Mouse (Mus musculus): ENCODE data around the gene Ncf2.
A peak's percentile ranks its signal among the peaks of the same experiment; 100 is the strongest.

The Ncf2 gene

DNA sequence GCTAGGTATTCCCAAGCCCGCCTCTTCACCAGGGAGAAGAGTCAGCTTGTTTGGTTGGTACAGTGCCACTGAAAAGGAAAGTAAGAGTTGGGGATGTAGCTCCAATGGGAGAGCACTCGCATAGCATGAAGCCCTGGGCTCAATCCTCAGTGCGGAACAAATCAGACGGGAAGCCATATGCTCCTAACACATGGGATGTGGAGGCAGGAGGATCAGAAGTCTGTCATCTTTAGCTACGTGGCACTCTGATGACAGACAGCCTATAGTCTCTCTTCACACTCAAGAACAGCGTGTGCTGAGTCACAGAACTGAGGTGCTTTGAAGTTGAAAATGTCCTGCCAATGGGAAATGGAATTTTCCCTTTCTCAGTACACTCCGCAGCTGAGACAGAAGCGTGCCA is 31.0 kb downstream of the Ncf2 start:
- DNase-seq (ENCODE audit: low spot score in 2 of 2), result peak in 1 of 2 experiments; percentile 74

DNA sequence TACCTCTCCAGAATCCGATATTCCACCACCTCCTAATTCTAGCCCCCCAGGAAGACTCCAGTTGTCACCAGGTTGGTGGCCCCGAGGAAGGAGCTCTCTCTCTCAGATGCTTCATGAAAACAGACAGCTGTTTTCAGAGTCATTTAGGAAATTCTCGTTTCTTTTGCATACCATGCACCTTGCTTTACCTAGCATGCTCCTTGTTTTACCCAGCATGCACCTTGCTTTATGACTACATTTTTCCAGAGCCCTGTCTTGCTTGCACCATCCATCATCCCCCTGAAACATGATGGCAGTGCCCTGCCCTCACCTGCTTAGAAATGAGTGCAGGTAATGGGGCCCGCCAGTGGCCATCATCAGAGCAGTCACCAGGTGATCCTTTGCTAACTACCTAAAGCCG is 31.6 kb downstream of the Ncf2 start:
- peak in 1 of 2 experiments; percentile 17 for DNase-seq (ENCODE audit: low spot score in 2 of 2)

DNA sequence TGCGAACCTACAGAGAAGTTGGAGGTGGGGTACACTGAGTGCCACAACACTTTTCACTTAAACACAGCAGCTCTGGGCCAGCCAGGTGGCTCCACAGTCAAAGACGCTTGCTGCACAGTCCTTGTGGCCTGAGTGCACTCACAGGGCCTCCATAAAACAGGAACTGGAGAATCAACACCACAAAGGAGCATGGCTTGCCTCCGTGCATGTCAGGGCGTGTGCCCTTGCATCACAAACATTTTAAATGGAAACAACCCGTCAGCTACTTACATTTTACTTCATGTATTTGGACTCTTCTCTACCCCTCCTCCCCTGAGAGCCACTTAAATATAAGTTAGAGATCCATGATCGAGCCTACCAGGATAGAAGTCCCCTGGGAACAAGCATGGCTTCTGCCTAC is 32.3 kb downstream of the Ncf2 start:
- no peak for DNase-seq (ENCODE audit: low spot score in 2 of 2)

DNA sequence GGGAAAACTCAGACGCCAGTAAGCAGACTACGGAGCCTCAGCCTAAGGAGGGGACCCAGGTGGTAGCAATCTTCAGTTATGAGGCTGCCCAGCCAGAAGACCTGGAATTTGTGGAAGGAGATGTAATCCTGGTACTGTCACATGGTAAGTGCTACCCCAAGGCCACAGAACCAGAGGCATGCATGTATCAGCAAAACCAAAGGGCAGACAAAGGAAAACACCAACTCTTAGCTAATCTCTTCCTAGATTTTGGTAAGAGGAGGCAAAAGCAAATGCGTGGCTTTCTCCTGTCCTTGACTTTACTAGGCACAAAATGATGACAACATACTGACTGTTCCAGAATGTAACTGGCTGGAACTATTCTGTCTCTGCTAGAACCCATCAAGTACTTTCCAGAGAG is 35.1 kb downstream of the Ncf2 start:
- DNase-seq (ENCODE audit: low spot score in 2 of 2), result no peak

DNA sequence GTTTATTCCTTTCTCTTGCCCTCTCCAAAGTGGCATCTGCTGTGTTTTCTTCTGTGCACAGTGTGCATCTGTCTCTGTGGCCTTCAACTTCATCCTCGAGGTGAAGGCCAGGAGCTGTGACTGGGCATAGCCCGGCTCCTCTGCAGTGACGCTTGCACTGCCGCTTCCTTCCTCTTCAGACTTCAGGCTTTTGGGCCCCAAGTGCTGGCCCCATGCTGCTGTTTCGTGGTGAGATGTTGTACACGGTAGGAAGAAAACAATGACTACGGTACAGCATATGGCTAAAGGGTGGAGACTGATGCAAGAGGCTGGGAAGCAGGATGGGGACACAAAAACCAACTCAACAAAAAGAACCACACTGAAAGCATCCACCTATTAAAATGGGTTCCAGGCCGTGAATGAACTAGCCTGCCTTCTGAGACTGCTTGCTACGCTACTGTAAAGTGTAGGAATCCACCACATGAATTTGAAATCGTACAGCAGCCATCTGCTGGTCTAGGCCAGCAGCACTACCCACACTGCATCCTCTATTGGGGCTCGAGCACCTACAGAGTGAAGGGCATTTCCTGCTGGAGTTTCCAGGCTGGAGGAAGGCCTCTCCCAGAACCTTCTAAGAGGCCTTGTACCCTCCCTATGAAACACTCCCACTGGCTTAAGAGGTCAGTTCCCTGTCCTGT is 38.2 kb downstream of the Ncf2 start:
- peak in 1 of 2 experiments; percentile 36 for DNase-seq (ENCODE audit: low spot score in 2 of 2)

DNA sequence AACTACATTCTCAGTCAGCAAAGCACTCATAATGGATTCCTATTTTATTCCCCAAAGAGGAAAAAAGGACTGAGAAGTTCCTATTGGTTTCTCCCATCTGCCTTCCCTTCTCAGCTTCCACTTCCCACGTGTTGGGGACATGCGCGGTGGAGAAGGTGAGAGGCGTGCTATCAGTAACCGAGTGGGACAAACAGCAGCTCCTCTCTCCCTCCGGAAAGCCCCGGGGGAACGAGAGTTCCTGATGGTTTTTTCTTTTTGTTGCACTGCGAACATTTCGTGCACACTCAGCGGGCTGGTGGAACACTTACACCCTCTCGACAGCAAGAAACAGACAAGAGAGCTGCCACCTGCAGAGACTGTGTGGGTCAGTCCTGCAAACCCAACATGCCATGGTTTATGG is 38.8 kb downstream of the Ncf2 start:
- peak in 1 of 2 experiments; percentile 43 for DNase-seq (ENCODE audit: low spot score in 2 of 2)

DNA sequence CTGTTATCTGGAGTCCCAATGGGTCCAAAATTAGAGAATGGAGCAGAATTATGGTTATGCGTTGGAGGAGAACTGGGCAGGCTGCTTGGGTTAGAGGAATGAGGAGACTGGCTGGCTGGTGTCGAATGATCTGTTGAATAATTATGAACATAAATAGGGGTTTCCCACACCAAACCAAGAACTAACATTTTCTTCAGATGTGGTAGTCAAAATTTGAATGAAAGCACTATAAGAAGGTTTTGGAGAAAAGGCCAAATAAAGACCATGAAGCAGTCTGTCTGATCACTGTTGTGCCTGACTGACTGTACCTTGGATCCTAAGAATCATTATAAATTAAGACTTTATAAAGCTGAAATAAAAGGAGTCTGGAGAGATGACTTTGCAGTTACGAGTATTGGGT is 40.3 kb downstream of the Ncf2 start:
- DNase-seq (ENCODE audit: low spot score in 2 of 2), result no peak

DNA sequence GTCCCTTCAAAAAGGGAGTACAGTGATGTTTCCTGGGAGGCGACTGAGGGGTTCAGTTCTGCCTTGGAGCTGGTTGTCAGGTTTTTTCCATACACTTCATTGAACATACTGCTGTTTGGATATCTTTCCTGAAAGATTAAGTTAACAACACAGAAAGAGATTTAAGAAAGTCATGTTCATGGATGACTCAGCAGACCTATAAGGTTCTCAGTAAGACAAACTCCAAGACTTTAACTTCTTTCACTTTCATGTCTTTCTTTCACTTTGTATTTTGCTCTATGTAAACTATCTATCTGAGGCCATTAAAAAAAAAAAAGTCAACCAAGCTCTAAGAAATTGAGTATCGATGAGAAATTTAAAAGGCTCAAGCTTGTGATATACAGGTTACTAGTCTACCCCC is 41.1 kb downstream of the Ncf2 start:
- no peak for DNase-seq (ENCODE audit: low spot score in 2 of 2)

DNA sequence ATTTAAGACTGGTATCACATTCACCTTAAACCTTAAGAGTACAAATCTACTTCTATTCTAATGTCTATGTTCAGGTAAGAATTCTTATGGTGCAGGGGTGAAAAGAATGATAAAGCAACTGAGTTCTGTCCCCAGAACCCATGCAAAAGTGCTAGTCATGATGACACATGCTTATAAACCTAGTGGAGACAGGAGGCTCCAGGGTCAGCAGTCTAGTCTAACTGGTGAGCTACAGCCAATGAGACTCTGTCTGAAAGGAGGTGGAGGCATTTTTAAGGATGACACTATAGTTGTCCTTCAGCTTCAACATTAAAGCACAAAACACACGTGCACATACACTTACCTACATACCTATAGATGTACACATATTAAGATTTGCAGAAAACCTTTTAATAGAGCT is 44.6 kb downstream of the Ncf2 start:
- DNase-seq (ENCODE audit: low spot score in 2 of 2), result no peak

DNA sequence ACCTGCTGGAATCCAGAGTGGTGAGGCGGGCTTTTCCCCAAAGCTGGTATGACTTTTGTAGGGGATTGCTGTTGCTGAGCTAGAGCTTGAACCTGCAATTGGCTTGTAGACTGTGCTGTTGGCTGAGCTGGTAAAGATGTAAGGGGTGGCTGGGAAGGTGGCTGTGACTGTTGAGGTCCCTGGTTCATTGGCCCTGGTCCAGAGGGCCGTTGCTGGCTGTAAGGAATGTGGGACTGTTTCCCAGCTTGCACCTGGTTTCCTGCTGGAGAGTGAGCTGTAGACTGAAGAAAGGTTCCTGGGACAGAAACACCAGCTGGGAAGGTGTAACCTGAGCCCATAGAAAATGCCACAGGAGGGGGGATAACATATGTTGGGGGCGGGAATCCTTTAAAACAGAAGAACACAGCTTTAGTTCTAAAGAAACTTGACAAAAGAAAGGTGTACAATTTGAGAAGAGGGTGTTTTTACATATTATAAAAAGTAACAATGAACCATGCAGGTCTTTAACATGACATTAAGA is 45.3 kb downstream of the Ncf2 start:
- no peak for DNase-seq (ENCODE audit: low spot score in 2 of 2)

DNA sequence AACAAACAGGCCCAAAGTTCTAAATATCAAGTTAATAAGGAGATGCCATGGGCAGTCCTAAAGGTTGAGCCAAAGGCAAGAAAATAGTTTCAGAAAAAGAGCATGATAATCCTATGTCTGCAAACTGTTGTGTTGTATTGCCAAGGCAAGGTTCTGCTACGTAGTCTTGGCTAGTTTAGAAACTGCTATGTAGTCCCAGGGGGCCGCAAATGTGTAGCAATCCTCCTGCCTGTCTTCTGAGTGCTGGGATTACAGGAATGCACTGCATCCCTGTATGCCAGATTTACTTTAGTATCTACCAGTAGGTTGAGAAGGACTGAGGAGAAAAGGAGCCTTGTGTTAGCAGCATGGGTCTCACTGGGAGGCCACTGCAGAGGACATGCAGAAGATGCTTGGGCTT is 46.9 kb downstream of the Ncf2 start:
- no peak for DNase-seq (ENCODE audit: low spot score in 2 of 2)

DNA sequence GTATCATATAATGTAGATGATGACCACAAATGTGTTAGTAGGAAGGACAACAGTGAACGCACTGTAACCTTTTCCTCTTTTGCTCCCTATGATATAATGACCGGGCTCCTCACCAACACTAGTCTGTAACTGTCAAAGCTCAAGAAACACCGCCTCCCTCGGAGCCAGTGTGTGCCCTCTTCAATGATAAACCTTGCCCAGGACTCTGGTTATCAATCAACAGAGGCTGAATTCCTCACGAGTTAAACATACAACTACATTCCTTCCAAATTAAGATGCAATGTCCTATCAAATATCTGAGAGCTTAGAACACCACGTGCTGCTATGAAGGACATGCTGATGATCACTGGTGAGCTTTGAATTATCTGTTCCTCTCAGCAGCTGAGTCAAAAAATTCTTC is 69.9 kb downstream of the Ncf2 start:
- DNase-seq (ENCODE audit: low spot score in 2 of 2), result no peak

DNA sequence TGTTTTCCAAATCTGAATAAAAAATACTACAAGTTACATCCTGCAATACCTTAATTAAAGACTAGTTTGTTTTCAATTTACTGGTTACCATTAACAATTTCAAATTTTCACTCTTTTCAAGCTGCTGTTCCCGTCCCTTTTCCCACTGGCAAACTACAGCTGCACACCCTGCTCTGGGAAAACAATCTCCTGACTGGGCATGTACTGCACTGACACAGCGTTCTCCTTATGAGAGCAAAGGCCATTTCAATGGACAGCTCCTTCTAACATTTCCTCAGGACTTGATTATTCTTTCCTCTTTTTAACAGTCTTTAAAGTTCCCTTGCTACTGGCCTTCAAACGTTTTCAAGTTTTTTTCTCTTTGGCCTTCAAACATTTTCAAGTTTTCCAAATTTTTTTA is 71.0 kb downstream of the Ncf2 start:
- no peak for DNase-seq (ENCODE audit: low spot score in 2 of 2)

Data from right cerebral cortex, postnatal 10 days (tissue).